Mouse (Mus musculus) neural tube, embryonic 15.5 days (tissue): Measurements from ENCODE around the gene Nol6. TPM values are rescaled to one million over a fixed set of nuclear protein-coding genes. Genes with fewer than 3 reads are reported as not detected.

ENCODE experiments used
- ATAC-seq: fragments of 200-750 bp; cut with Nextera tagmentation; 2 replicates; pipeline ENCODE4 v1.8.0; 2017; ENCODE audit warnings: mild to moderate bottlenecking, moderate TSS enrichment, moderate library complexity; ENCODE audit not compliant: low FRiP score
- H3K27ac ChIP-seq: fragments of 300-500 bp; sonication (generic); replicated peaks from 2 replicates; pipeline ENCODE4 v1.5.1; 2015; ENCODE audit warnings: mild to moderate bottlenecking, inconsistent platforms
- H3K27me3 ChIP-seq: fragments of 300-500 bp; sonication (generic); replicated peaks from 2 replicates; pipeline ENCODE4 v1.6.1; 2015; ENCODE audit warnings: inconsistent platforms
- H3K36me3 ChIP-seq: fragments of 300-500 bp; sonication (generic); 2 replicates; pipeline ENCODE4 v1.6.1; 2015; ENCODE audit warnings: inconsistent platforms
- H3K4me1 ChIP-seq: fragments of 300-500 bp; sonication (generic); 2 replicates; pipeline ENCODE4 v1.6.1; 2015; ENCODE audit warnings: inconsistent platforms
- H3K4me2 ChIP-seq: fragments of 300-500 bp; sonication (generic); 2 replicates; pipeline ENCODE4 v1.6.1; 2015; ENCODE audit warnings: inconsistent platforms, mild to moderate bottlenecking, moderate library complexity
- H3K4me3 ChIP-seq: fragments of 300-500 bp; sonication (generic); replicated peaks from 2 replicates; pipeline ENCODE4 v1.5.1; 2015; ENCODE audit warnings: mild to moderate bottlenecking, inconsistent platforms
- H3K9ac ChIP-seq: fragments of 300-500 bp; sonication (generic); replicated peaks from 2 replicates; pipeline ENCODE4 v1.6.1; 2015; ENCODE audit warnings: mild to moderate bottlenecking, inconsistent platforms
- H3K9me3 ChIP-seq: fragments of 300-500 bp; sonication (generic); replicated peaks from 2 replicates; pipeline ENCODE4 v1.6.1; 2016; ENCODE audit warnings: inconsistent platforms
- WGBS: fragments of 180-500 bp; shearing (Covaris S2); methylation state at CpG from one replicate; pipeline ENCODE4 v1.1.7; 2015; ENCODE audit warnings: mixed read lengths; 5-methylcytosine and 5-hydroxymethylcytosine counted together
- polyA plus RNA-seq: library from polyadenylated mRNA; unstranded; fragments of >200 nt; fragmentation: Nextera tagmentation; extraction: Ambion mirVana; gene quantifications from 2 replicates; pipeline ENCODE4 v1.2.1, GENCODE M21; 2015

Nol6 gene
- polyA plus RNA-seq, 1 experiment from 2014 or later: 35.7 TPM

GRCm38 (mm10) chr4:41140174-41140875, 16.1 kb upstream of the Nol6 start:
- Histone ChIP-seq H3K36me3 (peaks cover 11% of the 10 kb centered on the region), H3K9me3 (no peaks in the 10 kb centered on the region), H3K4me2 (no peak overlapping the region), H3K9ac (no peak overlapping the region), H3K27me3 (no peaks in the 10 kb centered on the region), H3K4me1 (peaks cover 32% of the 10 kb centered on the region), H3K4me3 (no peak overlapping the region), H3K27ac (no peak overlapping the region)
- 88% methylated on average over 6 of the region's 6 CpGs for WGBS
- no peak for ATAC-seq

DNA sequence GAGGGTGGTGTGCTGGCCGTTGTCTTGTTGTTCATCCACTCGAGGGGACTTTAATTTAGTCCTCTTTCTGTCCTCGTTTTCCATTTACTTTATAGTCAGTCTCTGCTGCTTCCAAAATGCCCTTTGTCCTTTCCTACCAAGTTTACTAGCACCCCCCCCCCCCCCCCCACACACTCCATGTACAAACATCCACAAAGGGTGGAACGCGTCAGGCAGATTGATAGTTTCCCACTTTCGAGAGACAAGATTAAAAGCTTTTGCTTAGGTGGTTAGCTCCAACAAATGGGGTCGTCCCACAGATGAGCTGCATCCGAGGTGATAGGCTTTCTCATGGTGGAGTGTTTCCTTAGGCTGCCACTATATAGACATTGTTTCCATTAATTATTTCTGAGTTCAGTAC, 12.6 kb upstream of the Nol6 start:
- WGBS: 0% methylated on average over 8 of the region's 8 CpGs
- no peak for ATAC-seq
- peak overlapping the region; percentile 74 for H3K4me2 ChIP-seq
- H3K4me1 ChIP-seq: peaks cover 27% of the 10 kb centered on the region
- no peaks in the 10 kb centered on the region for H3K27me3 ChIP-seq
- H3K36me3 ChIP-seq: peaks cover 11% of the 10 kb centered on the region
- H3K9me3 ChIP-seq: no peaks in the 10 kb centered on the region
- peak overlapping the region; percentile 96 for H3K27ac ChIP-seq
- peak overlapping the region; percentile 91 for H3K9ac ChIP-seq
- H3K4me3 ChIP-seq: peak overlapping the region; percentile 81

- H3K9me3 ChIP-seq: no peaks in the 10 kb centered on the region
- 0% methylated on average over 4 of the region's 4 CpGs for WGBS
- peak overlapping the region; percentile 91 for H3K9ac ChIP-seq
- peaks cover 11% of the 10 kb centered on the region for H3K36me3 ChIP-seq
- ATAC-seq: peak; percentile 37
- peaks cover 27% of the 10 kb centered on the region for H3K4me1 ChIP-seq
- no peaks in the 10 kb centered on the region for H3K27me3 ChIP-seq
- peak overlapping the region; percentile 96 for H3K27ac ChIP-seq
- peak overlapping the region; percentile 74 for H3K4me2 ChIP-seq
- H3K4me3 ChIP-seq: peak overlapping the region; percentile 81
Measured at GRCm38 (mm10) chr4:41136454-41136805, 12.2 kb upstream of the Nol6 start.

GRCm38 (mm10) chr4:41135711-41136453, 11.6 kb upstream of the Nol6 start, which contains the start of gene Ube2r2:
TSS of gene Ube2r2 (plus strand) at chr4:41135743.
- peak within 1 kb of the TSS; percentile 81 for H3K4me3 ChIP-seq
- H3K4me1 ChIP-seq: peaks cover 27% of the 10 kb centered on the region
- peak within 1 kb of the TSS; percentile 74 for H3K4me2 ChIP-seq
- no peaks in the 10 kb centered on the region for H3K27me3 ChIP-seq
- ATAC-seq: peak; percentile 84
- peak within 1 kb of the TSS; percentile 91 for H3K9ac ChIP-seq
- WGBS: under 1% methylated on average over 44 of the region's 65 CpGs
- peak within 1 kb of the TSS; percentile 96 for H3K27ac ChIP-seq
- peaks cover 6% of the 10 kb centered on the region for H3K36me3 ChIP-seq
- H3K9me3 ChIP-seq: no peaks in the 10 kb centered on the region

GRCm38 (mm10) chr4:41134935-41135710, 10.9 kb upstream of the Nol6 start:
- peaks cover 5% of the 10 kb centered on the region; the same call in 1 of the 2 replicates for H3K36me3 ChIP-seq
- ATAC-seq: peak; percentile 95
- whole genome bisulfite sequencing: under 1% methylated on average over 27 of the region's 70 CpGs

GRCm38 (mm10) chr4:41133529-41134291, 9.5 kb upstream of the Nol6 start:
- no peaks in the 10 kb centered on the region for H3K9me3 ChIP-seq
- H3K4me2 ChIP-seq: no peak overlapping the region
- no peak overlapping the region for H3K4me3 ChIP-seq
- peaks cover 4% of the 10 kb centered on the region; the same call in 1 of the 2 replicates for H3K36me3 ChIP-seq
- no peak overlapping the region for H3K27ac ChIP-seq
- no peak overlapping the region for H3K9ac ChIP-seq
- peaks cover 20% of the 10 kb centered on the region for H3K4me1 ChIP-seq
- no peak for ATAC-seq
- no peaks in the 10 kb centered on the region for H3K27me3 ChIP-seq
- WGBS: 73% methylated on average over 6 of the region's 6 CpGs

More at GRCm38 (mm10) chr4:41134935-41135710, 10.9 kb upstream of the Nol6 start:
- peaks cover 20% of the 10 kb centered on the region for H3K4me1 ChIP-seq
- peak overlapping the region; percentile 96 for H3K27ac ChIP-seq
- peak overlapping the region; percentile 91 for H3K9ac ChIP-seq
- peak overlapping the region; percentile 74 for H3K4me2 ChIP-seq
- H3K4me3 ChIP-seq: peak overlapping the region; percentile 81
- H3K9me3 ChIP-seq: no peaks in the 10 kb centered on the region
- H3K27me3 ChIP-seq: no peaks in the 10 kb centered on the region

DNA sequence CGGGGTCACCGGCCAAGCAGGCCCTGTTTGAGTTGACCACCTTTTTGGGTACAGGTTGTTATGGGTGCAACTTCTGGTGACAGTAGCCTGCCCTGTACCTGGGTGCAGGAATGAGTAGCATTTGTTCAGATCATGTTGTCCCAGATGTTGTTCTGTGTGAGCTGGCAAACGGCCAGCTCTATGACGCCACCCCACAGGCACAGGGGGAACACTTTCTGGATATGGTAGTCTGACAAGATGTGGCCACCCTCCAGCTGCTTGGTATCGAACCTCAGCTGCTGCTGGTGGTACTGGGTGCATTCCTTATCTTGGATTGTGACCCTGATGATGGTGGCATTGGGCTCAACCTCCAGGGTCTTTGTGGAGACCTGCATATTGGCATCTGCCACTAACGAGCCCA, 8.2 kb upstream of the Nol6 start:
- Histone ChIP-seq H3K36me3 (no peaks in the 10 kb centered on the region), H3K4me3 (no peak overlapping the region), H3K4me1 (peaks cover 12% of the 10 kb centered on the region), H3K4me2 (no peak overlapping the region), H3K9me3 (no peaks in the 10 kb centered on the region), H3K27me3 (no peaks in the 10 kb centered on the region), H3K27ac (no peak overlapping the region), H3K9ac (no peak overlapping the region)
- no peak for ATAC-seq
- WGBS: 73% methylated on average over 6 of the region's 6 CpGs

- Histone ChIP-seq H3K9me3 (no peaks in the 10 kb centered on the region), H3K27ac (no peak overlapping the region), H3K4me3 (no peak overlapping the region), H3K4me1 (peaks cover 6% of the 10 kb centered on the region), H3K9ac (no peak overlapping the region), H3K27me3 (no peaks in the 10 kb centered on the region), H3K36me3 (no peaks in the 10 kb centered on the region), H3K4me2 (no peak overlapping the region)
- no peak for ATAC-seq
- WGBS: 89% methylated on average over 3 of the region's 3 CpGs
Measured at GRCm38 (mm10) chr4:41129836-41130235, 5.6 kb upstream of the Nol6 start.

DNA sequence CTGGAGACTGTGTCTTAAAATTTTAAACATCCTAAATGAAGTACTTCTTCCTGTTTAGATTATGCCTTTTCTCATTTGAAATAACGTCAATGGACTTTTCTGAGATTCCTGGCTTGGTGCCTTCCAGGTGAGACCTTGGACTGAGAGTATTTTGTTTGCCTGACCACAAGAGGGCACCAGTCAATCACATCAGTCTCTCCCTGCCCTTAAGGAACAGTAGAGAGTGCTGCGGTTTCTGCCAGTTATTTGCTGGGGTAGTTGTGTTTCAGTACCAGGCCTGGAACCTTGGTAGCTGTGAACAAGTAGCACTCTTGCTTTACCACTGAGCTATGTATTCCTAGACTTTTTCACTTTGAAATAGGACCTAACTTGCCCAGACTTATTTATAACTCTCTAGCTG, 5.2 kb upstream of the Nol6 start:
- Histone ChIP-seq H3K9ac (no peak overlapping the region), H3K27ac (no peak overlapping the region), H3K36me3 (no peaks in the 10 kb centered on the region), H3K4me2 (no peak overlapping the region), H3K4me3 (no peak overlapping the region), H3K4me1 (peaks cover 2% of the 10 kb centered on the region), H3K9me3 (no peaks in the 10 kb centered on the region), H3K27me3 (no peaks in the 10 kb centered on the region)
- 4% methylated on average over 2 of the region's 2 CpGs for WGBS
- no peak for ATAC-seq

- peaks cover 86% of the 10 kb centered on the region for H3K36me3 ChIP-seq
- peaks cover 11% of the 10 kb centered on the region for H3K4me1 ChIP-seq
- H3K4me3 ChIP-seq: no peak overlapping the region
- no peak for ATAC-seq
- H3K27me3 ChIP-seq: no peaks in the 10 kb centered on the region
- 80% methylated on average over 11 of the region's 11 CpGs for WGBS
- no peak overlapping the region for H3K9ac ChIP-seq
- H3K27ac ChIP-seq: no peak overlapping the region
- no peaks in the 10 kb centered on the region for H3K9me3 ChIP-seq
- H3K4me2 ChIP-seq: no peak overlapping the region
Measured at GRCm38 (mm10) chr4:41118706-41119292, 5.5 kb downstream of the Nol6 start.

DNA sequence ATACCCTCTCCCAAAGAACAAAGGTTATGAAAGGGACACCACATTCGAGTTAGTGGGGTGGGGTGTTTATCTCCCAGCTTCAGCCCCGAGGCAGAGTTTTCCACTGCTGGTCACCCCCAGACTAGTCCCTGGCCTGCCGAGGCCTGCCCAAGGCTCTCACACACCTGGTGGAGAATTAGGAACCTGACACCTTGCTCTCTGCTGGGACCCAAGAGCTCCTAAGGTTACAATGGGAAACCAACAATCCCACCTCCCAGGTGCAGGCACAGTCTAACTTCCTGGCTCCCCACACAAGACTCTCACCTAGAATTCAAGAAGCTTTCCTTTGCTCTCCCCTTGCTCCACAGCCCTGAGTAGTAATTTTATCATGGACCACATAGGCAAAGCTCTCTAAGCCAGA, 7.4 kb downstream of the Nol6 start:
- Histone ChIP-seq H3K27ac (no peak overlapping the region), H3K9ac (no peak overlapping the region), H3K4me2 (no peak overlapping the region), H3K4me3 (no peak overlapping the region), H3K9me3 (no peaks in the 10 kb centered on the region), H3K4me1 (no peaks in the 10 kb centered on the region), H3K36me3 (peaks cover 82% of the 10 kb centered on the region), H3K27me3 (no peaks in the 10 kb centered on the region)
- ATAC-seq: no peak
- WGBS: 87% methylated on average over 3 of the region's 3 CpGs
